Mouse (Mus musculus) midbrain, embryonic 14.5 days (tissue): Measurements from ENCODE around the gene Minos1. TPM values are rescaled to one million over a fixed set of nuclear protein-coding genes. Genes with fewer than 3 reads are reported as not detected.
A peak's percentile ranks its signal among the peaks of the same experiment; 100 is the strongest.

ENCODE experiments used
- ATAC-seq: fragments of 200-750 bp; cut with Nextera tagmentation; 2 replicates; pipeline ENCODE4 v1.8.0; 2017; ENCODE audit warnings: moderate number of reproducible peaks, moderate library complexity; ENCODE audit not compliant: low FRiP score, low TSS enrichment
- DNase-seq: peaks from one replicate; pipeline ENCODE4 v3.0.0-alpha.2; 2015
- H3K27ac ChIP-seq: fragments of 300-500 bp; sonication (generic); replicated peaks from 2 replicates; pipeline ENCODE4 v1.5.1; 2014; ENCODE audit warnings: mild to moderate bottlenecking, low read depth, low read length, moderate library complexity
- H3K27me3 ChIP-seq: fragments of 300-500 bp; sonication (generic); 2 replicates; pipeline ENCODE4 v1.6.1; 2014; ENCODE audit warnings: low read length, control low read depth, mixed read lengths; ENCODE audit not compliant: control insufficient read depth, insufficient read depth
- H3K36me3 ChIP-seq: fragments of 300-500 bp; sonication (generic); 2 replicates; pipeline ENCODE4 v1.6.1; 2014; ENCODE audit warnings: low read length, control low read depth; ENCODE audit not compliant: control insufficient read depth, insufficient read depth
- H3K4me1 ChIP-seq: fragments of 300-500 bp; sonication (generic); 2 replicates; pipeline ENCODE4 v1.6.1; 2014; ENCODE audit warnings: mild to moderate bottlenecking, antibody characterized with exemption, low read length, control low read depth; ENCODE audit not compliant: control insufficient read depth, insufficient read depth
- H3K4me2 ChIP-seq: fragments of 300-500 bp; sonication (generic); 2 replicates; pipeline ENCODE4 v1.6.1; 2014; ENCODE audit warnings: mild to moderate bottlenecking, low read length, moderate library complexity
- H3K4me3 ChIP-seq: fragments of 300-500 bp; sonication (generic); replicated peaks from 2 replicates; pipeline ENCODE4 v1.5.1; 2014; ENCODE audit warnings: low read depth, low read length
- H3K9ac ChIP-seq: fragments of 300-500 bp; sonication (generic); replicated peaks from 2 replicates; pipeline ENCODE4 v1.6.1; 2014; ENCODE audit warnings: mild to moderate bottlenecking, low read length, moderate library complexity
- H3K9me3 ChIP-seq: fragments of 300-500 bp; sonication (generic); 2 replicates; pipeline ENCODE4 v1.6.1; 2016; ENCODE audit warnings: low read length, control low read depth, mixed read lengths; ENCODE audit not compliant: control insufficient read depth
- WGBS: fragments of 180-500 bp; shearing (Covaris S2); extraction: QIAGEN DNeasy Blood & Tissue Kit; methylation state at CpG from one replicate; pipeline ENCODE4 v1.1.7; 2014; 5-methylcytosine and 5-hydroxymethylcytosine counted together
- polyA plus RNA-seq: library from polyadenylated mRNA; unstranded; fragments of >200 nt; fragmentation: Nextera tagmentation; extraction: Ambion mirVana; gene quantifications from 2 replicates; pipeline ENCODE4 v1.2.1, GENCODE M21; 2014

The Minos1 gene
- polyA plus RNA-seq, 1 experiment from 2014 or later: 346 TPM

- Histone ChIP-seq H3K9ac (no peak overlapping the region), H3K9me3 (no peaks in the 10 kb centered on the region), H3K27ac (peak overlapping the region; percentile 10; the same call in 1 of the 2 replicates), H3K4me3 (no peak overlapping the region), H3K27me3 (no peaks in the 10 kb centered on the region), H3K36me3 (no peaks in the 10 kb centered on the region), H3K4me1 (peaks cover 4% of the 10 kb centered on the region; the same call in 1 of the 2 replicates), H3K4me2 (no peak overlapping the region)
- 43% methylated on average over 9 of the region's 9 CpGs for WGBS
- ATAC-seq (no peak; the same call in 1 of the 2 replicates), DNase-seq (peak; percentile 79)
Measured at GRCm38 (mm10) chr4:139054300-139054923, 76.5 kb downstream of the Minos1 start.

GRCm38 (mm10) chr4:139053391-139053790 lies 77.5 kb downstream of the Minos1 start:
- H3K4me1 ChIP-seq: peaks cover 4% of the 10 kb centered on the region; the same call in 1 of the 2 replicates
- H3K9ac ChIP-seq: no peak overlapping the region
- no peak overlapping the region for H3K4me2 ChIP-seq
- H3K36me3 ChIP-seq: no peaks in the 10 kb centered on the region
- no peaks in the 10 kb centered on the region for H3K27me3 ChIP-seq
- no peak for ATAC-seq
- no peak overlapping the region for H3K27ac ChIP-seq
- 55% methylated on average over 5 of the region's 5 CpGs for WGBS
- no peak for DNase-seq
- no peak overlapping the region for H3K4me3 ChIP-seq
- H3K9me3 ChIP-seq: no peaks in the 10 kb centered on the region

- H3K9ac ChIP-seq: no peak overlapping the region
- ATAC-seq (no peak), DNase-seq (no peak)
- peaks cover 4% of the 10 kb centered on the region; the same call in 1 of the 2 replicates for H3K4me1 ChIP-seq
- WGBS: 79% methylated on average over 7 of the region's 7 CpGs
- no peaks in the 10 kb centered on the region for H3K9me3 ChIP-seq
- H3K4me3 ChIP-seq: no peak overlapping the region
- no peak overlapping the region for H3K4me2 ChIP-seq
- no peaks in the 10 kb centered on the region for H3K36me3 ChIP-seq
- no peak overlapping the region for H3K27ac ChIP-seq
- H3K27me3 ChIP-seq: no peaks in the 10 kb centered on the region
Measured at GRCm38 (mm10) chr4:139052796-139053195, 78.1 kb downstream of the Minos1 start.

Other genes with a start within 250 kb of the Minos1 start
- 1.7 and 2.8 TPM in 2 replicates for gene Otud3, start 217.2 kb downstream of the Minos1 start, polyA plus RNA-seq
- not detected in 2 replicates for gene Rnf186, start 164.0 kb downstream of the Minos1 start, polyA plus RNA-seq
- gene Tmco4, start 158.2 kb downstream of the Minos1 start, polyA plus RNA-seq: 0.38 and 0.61 TPM in 2 replicates
- 0.32 and 0.57 TPM in 2 replicates for gene Htr6, start 55.5 kb downstream of the Minos1 start, polyA plus RNA-seq
- 12.8 and 27.5 TPM in 2 replicates for gene Nbl1, start 38.1 kb downstream of the Minos1 start, polyA plus RNA-seq
- gene Capzb, start 61.8 kb upstream of the Minos1 start, polyA plus RNA-seq: 250 and 281 TPM in 2 replicates
- 10.6 and 11.5 TPM in 2 replicates for gene Pqlc2, start 179.6 kb upstream of the Minos1 start, polyA plus RNA-seq
- 55.7 and 64.2 TPM in 2 replicates for gene Akr7a5, start 179.6 kb upstream of the Minos1 start, polyA plus RNA-seq
- gene Mrto4, start 221.5 kb upstream of the Minos1 start, polyA plus RNA-seq: 76.5 and 81.1 TPM in 2 replicates
- 33.5 and 35.2 TPM in 2 replicates for gene Emc1, start 221.5 kb upstream of the Minos1 start, polyA plus RNA-seq
- gene Ubr4, start 221.5 kb upstream of the Minos1 start, polyA plus RNA-seq: 83.3 and 97.3 TPM in 2 replicates